Comparison of ENCODE assay signal across 8 mouse cellular contexts in genomic region chr7:119794251-119794638, GRCm38 (mm10). TPM values are rescaled to one million over a fixed set of nuclear protein-coding genes. Genes with fewer than 3 reads are reported as not detected.
DNase-seq lines count a peak whose midpoint lies in the region; ATAC-seq and TF ChIP-seq lines count a peak whose summit lies in the region.

No protein-coding gene starts in this region.

- TF ChIP-seq CTCF in left cerebral cortex, adult 2 months (IDR thresholded peaks at IDR 0.05): no peak

- intact Hi-C loops in left cerebral cortex, adult 2 months (cut with DNase I): loop anchor here (5.0 kb wide), 1 partner anchor 72 kb away; the partner anchor contains the start of gene Thumpd1
- intact Hi-C loops in left cerebral cortex, postnatal 14 days (cut with DNase I): no loop called here

- H3K27me3 ChIP-seq in embryonic facial prominence, embryonic 12.5 days: no peaks in the 10 kb centered on the region
- H3K27me3 ChIP-seq in intestine, embryonic 14.5 days (replicated peaks; ENCODE audit: control insufficient read depth, insufficient read depth, low read length): no peaks in the 10 kb centered on the region
- no peaks in the 10 kb centered on the region for H3K27me3 ChIP-seq in midbrain, embryonic 14.5 days (ENCODE audit: control insufficient read depth, insufficient read depth, low read length)

- peaks cover 8% of the 10 kb centered on the region for H3K36me3 ChIP-seq in embryonic facial prominence, embryonic 12.5 days
- H3K36me3 ChIP-seq in intestine, embryonic 14.5 days (ENCODE audit: control insufficient read depth, insufficient read depth, low read length): peaks cover 19% of the 10 kb centered on the region
- peaks cover 17% of the 10 kb centered on the region for H3K36me3 ChIP-seq in midbrain, embryonic 14.5 days (ENCODE audit: control insufficient read depth, insufficient read depth, low read length)

- H3K4me3 ChIP-seq in left cerebral cortex, adult 2 months: peak overlapping the region; percentile 90
- peak overlapping the region; percentile 64 for H3K4me3 ChIP-seq in embryonic facial prominence, embryonic 12.5 days
- peak overlapping the region; percentile 74 for H3K4me3 ChIP-seq in intestine, embryonic 14.5 days (ENCODE audit: low read depth, low read length)
- peak overlapping the region; percentile 69 for H3K4me3 ChIP-seq in midbrain, embryonic 14.5 days (replicated peaks; ENCODE audit: low read depth, low read length)

- DNase-seq in left cerebral cortex, adult 2 months (ENCODE audit: extremely low spot score in 1 of 2, low spot score in 2 of 2): peak in 1 of 2 experiments; percentile 9
- DNase-seq in left cerebral cortex, postnatal 14 days (ENCODE audit: low spot score in 2 of 2): no peak
- DNase-seq in intestine, embryonic 14.5 days (ENCODE audit: low spot score): no peak
- no peak for DNase-seq in midbrain, embryonic 14.5 days
- DNase-seq in right cerebral cortex, adult 18-20 months: no peak
- no peak for DNase-seq in layer of hippocampus, postnatal 36 days
- DNase-seq in embryo, embryonic 11 days: no peak

- peak overlapping the region; percentile 75 for H3K9ac ChIP-seq in embryonic facial prominence, embryonic 12.5 days
- peak overlapping the region; percentile 69 for H3K9ac ChIP-seq in intestine, embryonic 14.5 days (ENCODE audit: low read length)
- H3K9ac ChIP-seq in midbrain, embryonic 14.5 days (replicated peaks; ENCODE audit: low read length): peak overlapping the region; percentile 79

- ATAC-seq in embryonic facial prominence, embryonic 12.5 days (ENCODE audit: insufficient number of reproducible peaks, insufficient read depth, low FRiP score, low TSS enrichment): no peak; the same call in 1 of the 2 replicates
- peak; percentile 83 for ATAC-seq in intestine, embryonic 14.5 days (replicated peaks; ENCODE audit: low FRiP score, low TSS enrichment, low read depth)
- 0 out of 2 replicates have a peak, but pooled peaks have one; percentile 25 for ATAC-seq in midbrain, embryonic 14.5 days (ENCODE audit: low FRiP score, low TSS enrichment)

- 0 out of 2 replicates have a peak, but pooled peaks cover 3% of the 10 kb centered on the region for H3K4me1 ChIP-seq in embryonic facial prominence, embryonic 12.5 days
- peaks cover 9% of the 10 kb centered on the region for H3K4me1 ChIP-seq in intestine, embryonic 14.5 days (replicated peaks; ENCODE audit: control insufficient read depth, insufficient read depth, low read length)
- peaks cover 5% of the 10 kb centered on the region; the same call in 1 of the 2 replicates for H3K4me1 ChIP-seq in midbrain, embryonic 14.5 days (ENCODE audit: control insufficient read depth, insufficient read depth, low read length)

- H3K9me3 ChIP-seq in embryonic facial prominence, embryonic 12.5 days: no peaks in the 10 kb centered on the region
- H3K9me3 ChIP-seq in intestine, embryonic 14.5 days (ENCODE audit: control insufficient read depth, low read length): no peaks in the 10 kb centered on the region
- no peaks in the 10 kb centered on the region for H3K9me3 ChIP-seq in midbrain, embryonic 14.5 days (ENCODE audit: control insufficient read depth, low read length)

- peak overlapping the region; percentile 77 for H3K4me2 ChIP-seq in embryonic facial prominence, embryonic 12.5 days (replicated peaks)
- peak overlapping the region; percentile 72 for H3K4me2 ChIP-seq in intestine, embryonic 14.5 days (ENCODE audit: low read length)
- H3K4me2 ChIP-seq in midbrain, embryonic 14.5 days (ENCODE audit: low read length): peak overlapping the region; percentile 84

- under 1% methylated on average over 20 of the region's 21 CpGs for WGBS in embryonic facial prominence, embryonic 12.5 days
- 0% methylated on average over 21 of the region's 21 CpGs for WGBS in intestine, embryonic 14.5 days
- under 1% methylated on average over 21 of the region's 21 CpGs for WGBS in midbrain, embryonic 14.5 days

- no peak overlapping the region; the same call in 1 of the 2 replicates for H3K27ac ChIP-seq in left cerebral cortex, adult 2 months
- H3K27ac ChIP-seq in embryonic facial prominence, embryonic 12.5 days: peak overlapping the region; percentile 70
- peak overlapping the region; percentile 68 for H3K27ac ChIP-seq in intestine, embryonic 14.5 days (ENCODE audit: low read depth)
- H3K27ac ChIP-seq in midbrain, embryonic 14.5 days (replicated peaks; ENCODE audit: low read depth, low read length): 0 out of 2 replicates have a peak overlapping the region, but pooled peaks have one; percentile 64

RNA-seq across cellular contexts. Expression of gene Eri2, which starts 0.4 kb away (rescaled TPM):
- 1 to 10 TPM; 8.2 to 8.8 TPM for total RNA-seq in left cerebral cortex, adult 2 months (2021)
- total RNA-seq in left cerebral cortex, postnatal 14 days (2021): 1 to 10 TPM; 6.8 to 7.4 TPM
- polyA plus RNA-seq in embryonic facial prominence, embryonic 12.5 days (2016; fragmentation: Nextera tagmentation; extraction: Ambion mirVana): 30.2 and 30.7 TPM in 2 replicates
- polyA plus RNA-seq in intestine, embryonic 14.5 days (2014; fragmentation: Nextera tagmentation; extraction: Ambion mirVana): 24.2 and 27.1 TPM in 2 replicates
- 19.2 and 25.5 TPM in 2 replicates for polyA plus RNA-seq in midbrain, embryonic 14.5 days (2014; fragmentation: Nextera tagmentation; extraction: Ambion mirVana)
- total RNA-seq in layer of hippocampus, postnatal 36 days (2021): 1 to 10 TPM; 7.7 to 8.1 TPM

RNA-seq across cellular contexts. Expression of gene Rexo5, which starts 0.4 kb away (rescaled TPM):
- total RNA-seq in left cerebral cortex, adult 2 months (2021): 1 to 10 TPM in 1 of 2 experiments, under 1 TPM in 1; 0.47 to 1.9 TPM
- 1 to 10 TPM; 1.4 to 2.8 TPM for total RNA-seq in left cerebral cortex, postnatal 14 days (2021)
- 28.3 and 33.0 TPM in 2 replicates for polyA plus RNA-seq in embryonic facial prominence, embryonic 12.5 days (2016; fragmentation: Nextera tagmentation; extraction: Ambion mirVana)
- 21.0 and 25.2 TPM in 2 replicates for polyA plus RNA-seq in intestine, embryonic 14.5 days (2014; fragmentation: Nextera tagmentation; extraction: Ambion mirVana)
- polyA plus RNA-seq in midbrain, embryonic 14.5 days (2014; fragmentation: Nextera tagmentation; extraction: Ambion mirVana): 9.4 and 11.6 TPM in 2 replicates
- total RNA-seq in layer of hippocampus, postnatal 36 days (2021): 1 to 10 TPM; 1.9 to 2.8 TPM

RNA-seq across cellular contexts. Expression of gene Acsm3, which starts 33.5 kb away (rescaled TPM):
- not detected for total RNA-seq in left cerebral cortex, adult 2 months (2021)
- not detected for total RNA-seq in left cerebral cortex, postnatal 14 days (2021)
- 0.05 and 0.25 TPM in 2 replicates for polyA plus RNA-seq in embryonic facial prominence, embryonic 12.5 days (2016; fragmentation: Nextera tagmentation; extraction: Ambion mirVana)
- 4.9 and 7.1 TPM in 2 replicates for polyA plus RNA-seq in intestine, embryonic 14.5 days (2014; fragmentation: Nextera tagmentation; extraction: Ambion mirVana)
- polyA plus RNA-seq in midbrain, embryonic 14.5 days (2014; fragmentation: Nextera tagmentation; extraction: Ambion mirVana): 0.34 TPM in 1 of 2 replicates, not detected in the other
- total RNA-seq in layer of hippocampus, postnatal 36 days (2021): not detected
